Mouse (Mus musculus): ENCODE results near the gene Fgfr2. TPM values are rescaled to one million over a fixed set of nuclear protein-coding genes. Genes with fewer than 3 reads are reported as not detected.

The Fgfr2 gene
- total RNA-seq, 2 experiments from 2014 or later, result 0.26 to 0.51 TPM

DNA sequence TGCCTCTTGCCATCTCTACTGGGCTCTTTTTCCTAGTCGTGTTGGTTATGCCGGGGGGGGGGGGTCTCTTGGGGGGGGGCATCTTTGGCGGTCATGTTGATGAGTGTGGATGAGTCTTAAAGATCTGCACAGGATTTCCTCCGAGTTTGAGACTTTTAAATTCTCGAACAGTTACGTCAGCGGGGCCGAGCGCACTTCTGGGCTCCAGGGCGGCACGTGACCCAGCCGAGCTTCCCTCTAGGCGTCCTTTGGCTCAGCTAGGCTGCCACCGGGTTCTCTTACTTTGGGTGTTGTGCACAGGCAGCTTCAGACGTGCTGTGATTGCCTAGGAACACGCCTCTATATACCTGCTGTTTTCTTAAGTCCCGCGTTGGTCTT, 2476.4 kb downstream of the Fgfr2 start:
- ATAC-seq (ENCODE audit: poor library complexity, severe bottlenecking), result peak; percentile 70

DNA sequence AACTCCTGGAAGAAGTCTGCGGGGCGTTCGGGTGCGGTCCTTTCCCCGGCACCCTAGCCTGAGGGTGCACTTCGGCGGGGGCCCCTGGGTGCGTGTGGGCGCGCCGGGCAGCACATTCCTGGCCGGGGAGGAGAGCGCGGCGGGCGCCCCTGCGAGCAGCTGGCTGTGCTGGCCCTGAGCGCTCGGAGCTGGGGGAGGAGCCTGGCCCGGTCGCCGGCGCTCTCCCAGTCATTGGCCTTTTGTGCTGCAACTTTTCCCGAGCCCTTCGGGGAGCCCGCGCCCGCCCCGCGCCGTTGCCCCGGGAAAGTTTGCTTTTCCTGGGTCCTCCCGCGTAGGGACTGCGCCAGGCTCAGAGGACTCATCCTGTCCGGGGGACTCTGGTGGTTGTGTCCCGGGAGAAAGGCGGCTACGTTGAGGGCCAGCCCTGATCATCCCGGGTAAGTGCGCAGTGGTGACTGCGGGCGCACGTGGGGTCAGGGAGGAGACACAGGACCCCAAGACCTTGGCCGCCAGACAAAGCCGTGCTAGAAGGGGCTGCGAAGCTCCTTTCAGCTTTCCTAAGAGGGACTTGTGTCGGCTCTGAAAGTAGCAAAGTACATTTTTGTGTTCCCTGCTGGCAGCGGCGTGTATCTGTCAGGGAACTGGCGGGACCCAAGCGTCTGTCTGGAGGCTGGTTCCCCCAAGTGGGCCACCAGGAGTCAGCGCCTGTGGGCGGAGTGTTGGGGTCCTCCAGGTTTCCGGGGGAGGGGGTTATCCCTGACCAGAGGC, 2477.0 kb downstream of the Fgfr2 start:
- ATAC-seq (ENCODE audit: poor library complexity, severe bottlenecking), result peak; percentile 79

DNA sequence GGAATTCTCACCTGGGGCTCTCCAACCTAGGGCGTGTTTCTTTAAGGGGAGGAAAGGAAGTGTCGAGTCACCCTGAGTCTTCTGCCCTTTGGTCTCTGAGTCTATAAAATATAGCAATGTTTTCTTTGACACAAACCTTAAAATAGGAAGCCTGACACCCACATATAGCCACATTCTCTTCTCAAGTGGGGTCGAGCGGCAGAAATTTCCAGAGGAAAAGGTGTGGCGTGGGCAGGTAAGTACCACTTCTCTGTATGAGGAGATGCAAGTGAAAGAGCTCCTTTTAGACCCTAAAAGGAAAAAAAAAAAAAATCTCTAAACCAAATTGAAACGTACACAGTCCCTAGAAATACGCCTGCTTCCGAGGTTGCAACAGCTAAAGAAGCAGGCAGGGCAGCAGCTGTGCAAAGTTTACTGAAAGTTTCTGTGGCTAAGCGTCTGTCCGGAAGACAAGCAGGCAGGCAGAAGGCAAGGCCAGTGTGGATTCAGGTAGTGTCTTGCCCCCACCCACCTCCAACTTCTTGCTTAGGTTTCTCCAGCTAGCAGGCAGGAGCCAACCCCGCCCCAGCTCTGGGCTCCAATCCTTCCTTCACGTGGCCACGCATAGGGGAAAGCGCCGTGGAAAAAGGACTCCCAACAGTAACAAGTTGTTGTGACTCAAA, 2477.7 kb downstream of the Fgfr2 start:
- peak; percentile 25 for ATAC-seq (ENCODE audit: poor library complexity, severe bottlenecking)

DNA sequence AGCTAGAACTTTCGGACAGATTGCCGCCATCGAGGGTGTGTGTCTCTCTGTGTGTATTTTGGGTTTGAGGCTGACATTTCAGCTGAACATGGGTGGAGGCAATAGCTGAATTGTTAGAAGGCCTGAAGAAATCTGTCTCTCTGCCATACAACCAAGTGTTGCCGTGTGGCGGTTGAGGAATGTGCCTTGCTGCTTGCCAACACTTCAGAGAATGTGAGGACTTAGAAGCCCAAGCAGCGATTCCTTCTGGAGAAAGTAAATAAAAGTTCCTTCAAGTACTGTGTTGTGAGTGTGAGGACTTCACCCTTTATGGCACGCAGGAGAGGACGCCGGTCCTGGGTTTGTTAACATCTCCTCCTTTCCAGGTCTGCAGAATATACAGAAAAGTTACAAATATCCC, 2482.5 kb downstream of the Fgfr2 start:
- no peak for ATAC-seq (ENCODE audit: poor library complexity, severe bottlenecking)

DNA sequence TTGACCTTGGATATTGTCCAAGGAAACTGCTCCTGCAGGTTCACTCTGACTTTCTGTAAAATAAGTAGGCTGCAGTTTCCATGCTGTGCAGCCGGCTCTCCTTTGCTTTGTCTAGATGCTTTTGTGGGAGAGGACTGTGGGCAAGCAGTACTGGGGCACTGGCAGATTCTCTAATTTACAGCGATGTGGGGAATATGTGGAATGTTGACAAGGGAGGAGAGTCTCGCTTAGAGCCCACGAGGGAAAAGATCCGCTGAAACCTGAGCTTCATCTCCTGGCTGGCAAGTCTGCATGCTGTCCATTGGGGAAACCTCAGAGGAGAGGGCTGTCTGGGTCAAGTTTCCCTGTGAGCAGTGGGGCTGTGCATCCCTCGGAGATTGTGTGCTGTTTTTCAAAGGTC, 2485.3 kb downstream of the Fgfr2 start:
- ATAC-seq (ENCODE audit: poor library complexity, severe bottlenecking), result no peak

DNA sequence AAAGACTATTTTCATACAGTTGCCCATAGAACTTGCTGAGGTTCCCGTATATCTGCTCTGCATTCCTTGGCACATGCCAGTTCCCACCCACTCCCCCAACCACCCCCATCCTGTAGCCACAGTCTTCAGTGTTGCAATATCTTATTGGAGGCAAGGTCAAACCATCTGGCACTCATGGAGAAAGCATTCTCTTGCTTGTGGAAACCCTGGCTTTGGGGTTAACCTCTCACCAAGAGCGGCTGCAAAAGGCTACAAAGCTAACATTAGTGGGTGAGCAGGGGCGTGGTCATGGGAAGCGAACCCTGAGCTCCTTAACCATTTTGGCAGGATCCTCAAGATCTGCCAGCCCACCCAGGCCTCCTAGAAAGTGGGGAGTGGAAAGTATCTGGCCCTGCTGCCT, 2486.2 kb downstream of the Fgfr2 start:
- ATAC-seq (ENCODE audit: poor library complexity, severe bottlenecking), result no peak

DNA sequence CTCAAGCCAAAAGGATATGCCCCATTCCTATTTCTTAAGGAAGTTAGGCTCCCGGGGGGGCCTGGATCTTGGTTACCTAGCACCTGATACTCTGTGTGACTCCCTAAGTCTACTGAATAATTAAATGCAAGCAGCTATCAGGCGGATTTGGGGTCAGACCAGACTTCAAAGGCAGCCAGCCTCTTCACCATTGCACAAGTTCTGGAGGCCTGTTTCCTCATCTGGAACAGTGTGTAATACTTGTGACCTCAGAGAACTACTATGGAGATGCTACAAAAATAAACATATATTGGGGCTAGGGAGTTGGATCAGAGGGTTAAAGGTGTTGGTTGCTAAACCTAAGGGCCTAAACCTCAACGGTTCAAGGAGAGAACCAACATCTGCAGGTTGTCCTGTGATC, 2486.9 kb downstream of the Fgfr2 start:
- peak; percentile 45 for ATAC-seq (ENCODE audit: poor library complexity, severe bottlenecking)

DNA sequence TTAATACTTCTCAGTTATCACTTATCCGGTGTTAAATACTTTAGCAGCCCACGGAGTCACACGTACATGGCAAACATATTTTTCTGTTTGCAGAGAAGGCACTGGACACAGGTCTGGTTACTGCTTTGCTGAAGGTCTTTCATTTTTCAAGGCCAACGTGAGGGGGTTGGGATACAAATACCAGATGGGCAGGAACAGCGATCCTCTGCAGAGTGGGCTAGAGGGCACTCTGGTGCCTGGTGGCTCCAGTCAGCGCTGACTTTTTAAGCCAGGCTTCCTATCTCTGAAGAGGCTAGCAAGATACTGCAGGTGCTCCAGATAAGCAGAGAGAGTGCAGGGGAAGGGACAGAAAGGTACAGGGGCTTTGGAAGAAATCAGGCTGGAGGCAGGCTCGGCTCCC, 2487.9 kb downstream of the Fgfr2 start:
- no peak for ATAC-seq (ENCODE audit: poor library complexity, severe bottlenecking)

DNA sequence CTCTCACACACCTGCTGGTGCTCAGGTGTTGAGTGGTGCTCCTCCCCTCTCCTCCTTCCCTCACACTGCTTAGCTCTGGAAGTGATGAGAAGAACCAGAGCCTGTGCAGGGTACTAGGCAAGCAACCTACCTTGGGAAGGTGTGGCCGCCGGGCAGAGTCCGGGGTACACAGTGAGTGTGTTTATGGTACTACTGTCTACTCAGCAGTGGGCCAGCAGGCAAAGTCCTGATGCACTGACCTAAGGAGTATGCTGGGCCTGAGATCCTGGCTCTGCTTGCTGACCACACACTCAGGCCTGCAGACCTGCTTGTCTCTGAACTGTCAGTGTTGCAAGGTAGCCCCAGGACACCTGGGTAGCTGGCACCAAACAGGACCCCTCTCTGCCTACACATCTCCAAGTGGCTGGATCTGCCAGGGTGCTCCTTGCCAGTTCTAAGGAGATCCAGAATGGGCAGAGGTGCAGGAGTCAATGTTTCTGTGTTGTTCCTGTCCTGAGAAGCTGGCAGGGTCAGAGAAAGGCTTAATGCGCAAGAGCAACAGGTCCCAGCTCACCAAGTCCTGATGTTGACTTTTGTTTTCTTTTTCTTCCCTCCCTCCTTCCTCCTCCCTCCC, 2488.8 kb downstream of the Fgfr2 start:
- no peak for ATAC-seq (ENCODE audit: poor library complexity, severe bottlenecking)

DNA sequence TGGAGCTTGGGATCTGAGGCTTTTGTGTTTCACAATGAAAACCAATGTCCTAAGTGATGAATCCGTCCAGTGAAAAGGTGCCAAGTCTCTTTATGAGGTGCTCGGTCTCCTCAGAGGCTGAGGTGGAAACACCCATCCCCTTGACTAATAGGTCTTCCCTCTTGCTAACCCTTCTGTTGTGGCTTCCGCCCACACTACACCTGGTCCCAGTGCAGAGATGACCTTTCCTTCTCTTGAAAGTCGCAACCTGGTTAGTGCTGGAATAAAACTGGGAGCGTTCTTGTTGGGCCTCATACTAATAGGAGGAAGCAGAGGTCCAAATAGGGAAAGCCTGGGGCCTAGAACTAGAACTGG, 2490.8 kb downstream of the Fgfr2 start:
- no peak for ATAC-seq (ENCODE audit: poor library complexity, severe bottlenecking)

DNA sequence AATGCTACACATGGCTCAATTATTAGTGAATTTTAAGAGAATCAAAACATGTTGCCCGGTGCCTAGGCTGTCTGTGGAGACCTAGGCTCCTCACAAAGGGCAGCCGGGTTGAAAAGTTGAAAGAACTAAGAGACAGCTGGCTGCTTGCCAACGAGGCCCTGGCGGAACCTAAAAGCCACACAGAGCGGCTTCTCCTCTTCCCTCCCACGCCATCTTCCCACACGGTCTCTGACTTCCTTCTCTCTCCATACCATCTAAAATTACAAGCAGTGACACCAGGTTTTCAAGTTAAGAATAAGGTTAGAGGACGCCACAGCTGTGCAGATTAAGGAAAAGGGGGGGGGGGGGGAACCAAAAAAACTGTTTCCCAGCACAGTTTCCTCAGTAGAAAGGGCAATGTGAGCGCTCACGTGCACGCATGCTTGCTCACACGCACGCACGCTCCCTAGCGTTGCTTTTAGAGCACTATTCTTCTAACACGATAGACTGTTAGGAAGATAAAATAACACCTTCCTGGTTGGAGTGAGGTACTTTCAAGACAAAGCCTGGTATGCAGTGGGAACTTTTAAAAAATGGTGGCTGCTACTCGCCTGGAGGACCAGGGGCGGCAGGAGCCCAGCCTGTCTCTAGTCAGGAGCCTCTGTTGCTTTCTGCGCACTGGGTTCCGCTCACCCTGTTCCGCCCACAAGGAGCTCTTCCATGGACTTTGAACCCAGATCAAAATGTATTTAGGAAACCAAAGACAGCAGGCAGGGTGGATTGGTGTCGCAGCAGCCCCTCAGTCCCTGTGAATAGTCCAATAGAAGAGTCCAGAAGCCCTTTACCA, 2491.4 kb downstream of the Fgfr2 start:
- ATAC-seq (ENCODE audit: poor library complexity, severe bottlenecking), result peak; percentile 46

DNA sequence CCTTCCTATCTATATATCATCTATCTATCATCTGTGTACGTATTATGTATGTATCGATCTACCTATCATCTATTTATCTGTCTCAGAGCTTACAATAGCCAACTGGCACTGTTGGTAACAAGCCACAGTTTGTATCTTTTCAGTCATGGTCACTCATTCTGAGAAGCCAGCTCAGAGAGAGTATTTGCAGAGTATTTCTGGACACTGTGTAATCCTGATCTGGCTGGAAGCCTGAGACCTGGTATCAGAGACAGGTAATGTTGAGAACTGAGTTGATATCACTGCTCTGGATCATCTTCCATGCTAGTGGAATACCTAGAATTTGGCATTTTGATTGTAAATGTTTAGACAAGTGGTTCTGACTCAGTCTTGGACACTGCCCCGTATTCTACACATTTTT, 2492.2 kb downstream of the Fgfr2 start:
- ATAC-seq (ENCODE audit: poor library complexity, severe bottlenecking), result no peak

DNA sequence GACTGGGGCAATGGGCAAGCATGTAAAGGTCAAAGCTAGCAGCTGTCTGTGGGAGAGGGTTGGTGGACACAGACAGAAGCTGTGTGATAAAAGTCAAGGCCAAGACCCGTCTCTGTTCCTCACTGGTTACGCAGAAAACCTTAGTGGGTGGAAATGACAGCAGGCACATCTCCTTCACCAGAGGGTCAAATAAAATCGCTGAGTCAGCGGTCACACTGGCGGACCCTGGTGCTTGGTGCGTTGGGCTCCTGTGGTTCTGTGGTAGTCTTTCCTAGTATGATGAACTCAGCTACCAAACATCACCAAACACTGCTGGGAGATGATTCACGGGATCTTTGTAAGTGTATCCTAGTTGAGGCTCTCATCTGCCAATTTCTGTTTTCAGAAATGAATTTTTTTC, 2493.2 kb downstream of the Fgfr2 start:
- no peak for ATAC-seq (ENCODE audit: poor library complexity, severe bottlenecking)

DNA sequence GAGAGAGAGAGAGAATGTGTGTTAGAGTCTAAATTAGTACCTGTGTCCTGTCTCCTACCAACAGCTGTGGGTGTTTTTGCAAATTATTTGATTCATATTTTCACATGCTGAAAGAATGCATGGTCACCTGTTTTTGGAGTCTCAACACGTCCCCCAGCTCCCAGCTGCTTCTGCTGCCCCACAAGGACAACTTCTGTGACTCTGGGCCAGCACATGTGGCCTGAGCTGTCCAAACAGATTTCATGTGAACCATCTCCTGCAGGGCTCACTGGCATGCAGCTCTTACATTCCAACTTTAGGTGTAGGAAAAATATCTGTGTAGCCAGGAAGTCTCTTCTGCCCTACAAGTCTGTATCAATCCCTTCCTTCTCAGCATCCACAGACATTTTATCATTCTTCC, 2494.5 kb downstream of the Fgfr2 start:
- no peak for ATAC-seq (ENCODE audit: poor library complexity, severe bottlenecking)

DNA sequence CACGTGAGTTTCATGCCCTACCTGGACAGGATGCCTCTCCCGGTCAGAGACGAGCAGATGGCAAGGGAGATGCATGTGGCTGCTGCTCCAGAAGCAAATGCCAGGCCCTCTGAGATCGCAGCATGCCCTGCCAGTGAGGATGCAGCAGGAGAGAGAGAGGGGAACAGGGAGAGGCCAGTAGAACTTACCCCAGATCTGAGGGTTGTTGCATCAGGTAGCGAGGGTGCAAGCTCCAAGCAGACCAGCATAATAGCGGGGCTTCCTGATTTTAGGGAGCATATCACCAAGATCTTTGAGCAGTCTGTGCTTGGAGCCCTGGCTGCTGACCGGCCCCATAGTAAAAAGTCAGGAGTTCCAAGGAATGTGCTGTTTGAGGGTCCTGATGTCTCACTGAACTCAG, 2497.8 kb downstream of the Fgfr2 start:
- peak; percentile 66 for ATAC-seq (ENCODE audit: poor library complexity, severe bottlenecking)

DNA sequence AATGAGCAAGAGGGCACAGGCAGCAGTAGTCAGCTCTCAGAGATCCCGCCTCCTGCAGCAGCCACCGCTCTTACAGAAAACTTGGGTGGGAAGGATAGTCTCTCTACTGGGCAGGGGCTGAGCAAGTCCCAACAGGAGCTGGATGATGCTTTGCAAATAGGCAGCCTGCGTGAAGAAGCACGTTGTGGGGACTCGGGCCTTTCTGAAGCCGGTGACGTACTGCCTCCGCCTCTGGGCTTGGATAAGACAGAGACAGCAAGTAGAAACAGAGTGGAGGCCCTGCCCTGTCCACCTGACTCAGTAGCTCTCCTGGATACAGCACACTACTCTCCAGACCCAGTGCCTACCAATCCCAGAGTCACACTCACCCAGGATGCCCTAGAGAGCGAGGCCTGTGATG, 2498.9 kb downstream of the Fgfr2 start:
- no peak for ATAC-seq (ENCODE audit: poor library complexity, severe bottlenecking)

DNA sequence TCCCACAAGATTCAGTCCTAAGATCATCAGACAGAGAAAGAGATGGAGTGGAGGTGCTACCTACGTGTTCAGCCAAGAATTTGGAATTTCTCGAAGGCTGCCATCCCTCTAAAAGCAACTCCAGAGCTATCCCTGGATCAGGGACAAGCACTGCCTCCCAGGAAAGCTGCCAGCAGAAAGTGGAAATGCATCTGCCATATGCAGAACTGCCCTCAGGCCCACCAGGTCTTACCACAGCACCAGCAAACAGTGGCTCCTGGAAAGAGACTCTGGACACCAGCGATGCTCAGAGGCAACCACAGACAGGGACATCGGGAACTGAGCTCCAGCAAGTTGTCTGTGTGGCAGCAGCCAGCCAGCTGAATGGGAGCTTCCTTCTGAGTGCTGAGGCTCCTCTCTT, 2500.8 kb downstream of the Fgfr2 start:
- no peak for ATAC-seq (ENCODE audit: poor library complexity, severe bottlenecking)

DNA sequence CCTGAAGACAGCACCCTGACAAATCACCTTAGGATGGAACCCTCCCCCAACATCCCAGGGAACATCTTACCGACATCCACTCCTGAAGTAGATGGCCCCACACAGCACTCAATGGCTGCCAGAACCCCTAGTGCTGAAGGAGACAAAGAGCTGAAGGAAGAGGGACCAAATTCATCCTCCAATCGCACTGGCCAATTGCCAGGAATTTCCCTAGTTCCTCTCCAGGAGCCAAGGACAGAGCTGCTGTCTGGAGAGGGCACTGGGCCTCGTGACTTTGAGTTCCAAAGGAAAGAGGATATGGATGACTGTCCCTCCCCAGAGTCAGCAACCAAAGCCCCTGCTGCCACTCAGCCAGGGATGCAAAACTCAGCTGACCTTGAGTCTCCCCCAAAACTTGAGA, 2501.2 kb downstream of the Fgfr2 start:
- no peak for ATAC-seq (ENCODE audit: poor library complexity, severe bottlenecking)

DNA sequence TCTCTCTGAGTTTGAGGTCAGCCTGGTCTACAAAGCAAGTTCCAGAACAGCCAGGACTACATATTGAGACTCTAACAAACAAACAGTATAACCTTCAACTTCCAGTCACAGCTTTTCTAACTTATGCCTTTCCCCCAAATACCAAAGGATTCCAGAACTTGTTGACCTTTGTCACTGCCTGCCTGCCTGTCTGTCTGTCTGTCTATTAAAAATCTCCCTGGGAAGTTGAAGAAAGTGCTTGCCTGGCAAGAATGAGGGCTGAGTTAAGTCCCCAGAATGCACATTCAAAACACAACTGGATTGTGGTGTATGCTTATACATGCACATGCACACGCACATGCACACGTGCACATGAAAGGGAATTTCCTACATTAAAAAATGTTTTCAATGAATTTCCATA, 2502.1 kb downstream of the Fgfr2 start:
- no peak for ATAC-seq (ENCODE audit: poor library complexity, severe bottlenecking)

DNA sequence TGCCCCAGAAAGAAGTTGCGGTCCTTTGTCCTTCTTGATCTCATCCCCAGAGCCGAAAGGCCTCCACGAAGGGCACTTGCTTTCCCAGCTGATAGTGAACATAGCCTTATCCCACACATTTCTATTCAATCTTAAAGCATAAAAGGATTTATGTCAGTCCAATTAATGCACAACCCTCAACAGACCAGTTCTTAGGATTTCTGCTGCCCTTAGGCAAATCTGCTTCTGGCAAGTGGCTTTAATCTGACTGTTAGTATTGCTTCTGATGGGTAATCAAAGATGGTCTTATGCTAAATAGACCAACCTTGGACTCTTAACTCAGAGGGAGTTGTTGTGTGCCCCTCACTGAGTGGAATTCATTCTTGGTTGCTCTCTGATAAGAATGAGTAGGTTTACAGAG, 2505.6 kb downstream of the Fgfr2 start:
- ATAC-seq (ENCODE audit: poor library complexity, severe bottlenecking), result no peak

DNA sequence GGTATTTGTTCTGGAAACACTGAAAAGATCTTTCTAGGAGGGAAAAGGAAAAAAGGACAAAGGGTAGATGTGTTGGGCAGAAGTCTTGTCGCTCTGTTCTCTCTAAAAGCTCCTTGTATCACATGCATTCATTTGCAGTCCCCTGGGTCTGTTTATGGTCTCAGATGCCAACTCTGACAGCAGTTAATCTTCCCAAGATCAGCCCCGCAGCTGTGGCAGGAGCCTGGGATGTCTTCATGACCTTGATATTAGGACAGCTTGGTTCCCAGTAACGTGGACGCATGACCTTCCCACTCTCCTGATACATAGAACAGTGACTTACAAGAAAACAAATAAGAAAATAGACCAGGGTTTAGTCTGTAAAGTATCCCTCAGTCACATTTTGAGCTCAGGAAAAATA, 2509.2 kb downstream of the Fgfr2 start:
- no peak for ATAC-seq (ENCODE audit: poor library complexity, severe bottlenecking)

DNA sequence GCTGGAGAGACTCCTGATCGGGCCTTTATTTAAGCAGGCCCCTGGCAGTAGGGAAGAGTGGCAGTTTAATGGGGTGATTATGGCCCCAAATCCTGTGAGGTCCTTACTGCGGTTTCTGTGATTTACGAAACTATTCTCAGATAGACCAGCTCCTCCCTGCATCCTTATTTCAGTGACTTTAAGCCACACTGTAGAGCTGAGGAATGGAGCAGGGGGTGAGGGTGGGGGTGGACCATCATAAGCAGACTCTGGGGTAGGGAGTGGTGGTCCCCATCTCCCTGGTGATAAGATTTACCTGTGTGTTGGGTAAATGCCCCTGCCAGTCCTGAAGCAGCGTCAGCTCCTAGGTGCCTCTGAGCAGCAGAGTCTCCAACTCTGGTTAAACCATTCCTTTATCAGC, 2516.2 kb downstream of the Fgfr2 start:
- ATAC-seq (ENCODE audit: poor library complexity, severe bottlenecking), result no peak
